ENCODE assay signal across 18 mouse cellular contexts in the genomic region with DNA sequence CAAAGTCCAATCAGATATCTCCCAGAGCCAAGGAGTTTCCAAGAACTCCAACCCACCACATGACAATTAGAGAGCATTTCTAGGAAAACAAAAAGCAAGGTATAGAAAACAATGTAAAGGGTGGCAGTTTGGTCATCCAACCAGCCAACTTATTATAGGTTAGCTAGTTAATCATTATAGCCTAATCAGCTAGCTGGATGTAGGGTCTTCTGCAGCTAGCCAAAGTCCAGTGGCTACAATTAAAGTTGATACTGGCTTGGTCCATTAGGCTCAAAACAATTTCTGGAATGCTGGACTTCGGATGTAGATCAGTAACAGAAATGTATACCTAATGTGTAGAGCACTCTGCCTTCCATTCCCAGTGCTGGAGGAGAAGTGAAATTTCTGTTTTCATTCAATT. TPM values are rescaled to one million over a fixed set of nuclear protein-coding genes. Genes with fewer than 3 reads are reported as not detected.
"Had no signal": no experiment of that assay in that cellular context is flagged by ENCODE, and none has a peak within 500 bp of the region (broad histone marks: within the 10 kb centered on the region; RNA-seq: fewer than 3 reads in every experiment).

No protein-coding gene starts in this region.

- H3K4me1 ChIP-seq: lung, embryonic 15.5 days; midbrain, embryonic 13.5 days; midbrain, embryonic 15.5 days; neural tube, embryonic 12.5 days; stomach, embryonic 15.5 days had no signal

- H3K9me3 ChIP-seq: lung, embryonic 15.5 days; megakaryocyte, embryonic 14.5 days; midbrain, embryonic 13.5 days; midbrain, embryonic 15.5 days; neural tube, embryonic 12.5 days; stomach, embryonic 15.5 days had no signal

- ATAC-seq: lung, postnatal 0 days; midbrain, embryonic 13.5 days; midbrain, embryonic 15.5 days had no signal

- H3K4me2 ChIP-seq: lung, embryonic 15.5 days; midbrain, embryonic 11.5 days; midbrain, embryonic 13.5 days; midbrain, embryonic 15.5 days; neural tube, embryonic 12.5 days; stomach, embryonic 15.5 days had no signal

- H3K9ac ChIP-seq: lung, embryonic 15.5 days; midbrain, embryonic 13.5 days; midbrain, embryonic 15.5 days; neural tube, embryonic 12.5 days; stomach, embryonic 15.5 days had no signal

- H3K4me3 ChIP-seq: lung, embryonic 15.5 days; megakaryocyte, embryonic 14.5 days; midbrain, embryonic 13.5 days; midbrain, embryonic 15.5 days; neural tube, embryonic 12.5 days; stomach, embryonic 15.5 days had no signal

- H3K27me3 ChIP-seq: lung, embryonic 15.5 days; megakaryocyte, embryonic 14.5 days; midbrain, embryonic 13.5 days; midbrain, embryonic 15.5 days; neural tube, embryonic 12.5 days; stomach, embryonic 15.5 days had no signal

- H3K27ac ChIP-seq: lung, embryonic 15.5 days; macrophage; midbrain, embryonic 13.5 days; midbrain, embryonic 15.5 days; neural tube, embryonic 12.5 days; stomach, embryonic 15.5 days; stomach, postnatal 0 days had no signal

- H3K36me3 ChIP-seq: lung, embryonic 15.5 days; midbrain, embryonic 13.5 days; midbrain, embryonic 15.5 days; neural tube, embryonic 12.5 days; stomach, embryonic 15.5 days had no signal

- DNase-seq: lung, adult 2 months; lung, postnatal 14 days; lung, postnatal 36 days; right cerebral cortex, postnatal 14 days; thymus, adult 2 months; thymus, postnatal 25 days; thymus, postnatal 4 days had no signal

RNA-seq across cellular contexts. Expression of gene Slc25a43, which starts 7.1 kb away (rescaled TPM):
- total RNA-seq: monocyte, adult 5-6 weeks had no signal
